Mouse (Mus musculus) C2C12 (cell line): ENCODE data around the gene Myh9. TPM values are rescaled to one million over a fixed set of nuclear protein-coding genes. Genes with fewer than 3 reads are reported as not detected.
A peak's percentile ranks its signal among the peaks of the same experiment; 100 is the strongest.

Source experiments
- H3K27me3 ChIP-seq: one replicate; pipeline ENCODE4 v1.6.1; 2011; ENCODE audit not compliant: control insufficient read depth, insufficient read depth, insufficient read length
- H3K36me3 ChIP-seq: one replicate; pipeline ENCODE4 v1.6.1; 2011; ENCODE audit not compliant: control insufficient read depth, insufficient read depth
- H3K4me3 ChIP-seq: one replicate; pipeline ENCODE4 v1.5.1; 2011; ENCODE audit warnings: mild to moderate bottlenecking, control low read depth; ENCODE audit not compliant: poor library complexity, insufficient read depth, severe bottlenecking
- H3K79me2 ChIP-seq: one replicate; pipeline ENCODE4 v1.6.1; 2011; ENCODE audit not compliant: control insufficient read depth, insufficient read depth
- H3K79me3 ChIP-seq: one replicate; pipeline ENCODE4 v1.6.1; 2011; ENCODE audit warnings: low read depth, control low read depth
- H3ac ChIP-seq: one replicate; pipeline ENCODE3; 2011; ENCODE audit warnings: low read depth; ENCODE audit not compliant: control insufficient read depth, insufficient read length
- CEBPB ChIP-seq: IDR thresholded peaks from one replicate; pipeline ENCODE4 v1.6.1; 2011; ENCODE audit warnings: low read depth, mild to moderate bottlenecking, control low read depth, moderate library complexity
- CTCF ChIP-seq: IDR thresholded peaks from one replicate; pipeline ENCODE4 v1.5.1; 2011; ENCODE audit not compliant: control insufficient read depth, insufficient read depth, insufficient read length
- FOSL1 ChIP-seq: IDR thresholded peaks from one replicate; pipeline ENCODE4 v1.8.0; 2011; ENCODE audit warnings: mild to moderate bottlenecking, low read length; ENCODE audit not compliant: poor library complexity, insufficient read depth, severe bottlenecking
- MAX ChIP-seq: IDR thresholded peaks from one replicate; pipeline ENCODE4 v1.6.1; 2011; ENCODE audit warnings: mild to moderate bottlenecking, control low read depth
- MYOD1 ChIP-seq: IDR thresholded peaks from one replicate; pipeline ENCODE4 v1.6.1; 2011; ENCODE audit warnings: low read depth; ENCODE audit not compliant: control insufficient read depth, insufficient read length
- MYOG ChIP-seq: IDR thresholded peaks from one replicate; pipeline ENCODE4 v1.6.1; 2011; ENCODE audit not compliant: control insufficient read depth, insufficient read length; ENCODE audit errors: extremely low read depth
- USF1 ChIP-seq: IDR thresholded peaks from one replicate; pipeline ENCODE4 v1.6.1; 2011; ENCODE audit warnings: low read depth, mild to moderate bottlenecking, control low read depth, moderate library complexity
- polyA plus RNA-seq: library from polyadenylated mRNA; unstranded; fragments of >200 nt; fragmentation: generic; extraction: Trizol; gene quantifications from one replicate; pipeline ENCODE4 v1.2.1, GENCODE M21; 2012; ENCODE audit warnings: missing spikeins

Gene Myh9
- polyA plus RNA-seq, 1 experiment: 580 TPM

GRCm38 (mm10) chr15:77770942-77771341 is 71.0 kb downstream of the Myh9 start:
- Histone ChIP-seq H3K27me3 (no peaks in the 10 kb centered on the region), H3ac (no peak overlapping the region), H3K79me3 (peaks cover 8% of the 10 kb centered on the region), H3K4me3 (no peak overlapping the region), H3K36me3 (peaks cover 100% of the 10 kb centered on the region), H3K79me2 (peaks cover 75% of the 10 kb centered on the region)
- TF ChIP-seq CEBPB: no peak
- no peak for TF ChIP-seq MYOD1
- no peak for TF ChIP-seq CTCF
- no peak for TF ChIP-seq MYOG
- no peak for TF ChIP-seq USF1

GRCm38 (mm10) chr15:77770341-77770740 is 71.6 kb downstream of the Myh9 start:
- Histone ChIP-seq H3ac (no peak overlapping the region), H3K79me2 (peaks cover 75% of the 10 kb centered on the region), H3K4me3 (no peak overlapping the region), H3K79me3 (peaks cover 8% of the 10 kb centered on the region), H3K36me3 (peaks cover 100% of the 10 kb centered on the region), H3K27me3 (no peaks in the 10 kb centered on the region)
- TF ChIP-seq CTCF: no peak
- TF ChIP-seq MAX: no peak
- TF ChIP-seq USF1: no peak
- TF ChIP-seq CEBPB: no peak
- TF ChIP-seq FOSL1: no peak
- no peak for TF ChIP-seq MYOG
- TF ChIP-seq MYOD1: no peak

- peaks cover 49% of the 10 kb centered on the region for H3K79me2 ChIP-seq
- peaks cover 100% of the 10 kb centered on the region for H3K36me3 ChIP-seq
- no peak overlapping the region for H3K4me3 ChIP-seq
- H3ac ChIP-seq: no peak overlapping the region
- TF ChIP-seq CTCF (no peak), FOSL1 (no peak), MYOD1 (no peak), MYOG (no peak), USF1 (no peak), MAX (no peak), CEBPB (no peak)
- H3K79me3 ChIP-seq: peaks cover 2% of the 10 kb centered on the region
- H3K27me3 ChIP-seq: no peaks in the 10 kb centered on the region
These were observed 75.0 kb downstream of the Myh9 start for GRCm38 (mm10) chr15:77766981-77767380.

- Histone ChIP-seq H3K27me3 (no peaks in the 10 kb centered on the region), H3K79me3 (peaks cover 2% of the 10 kb centered on the region), H3K36me3 (peaks cover 100% of the 10 kb centered on the region), H3K4me3 (no peak overlapping the region), H3K79me2 (peaks cover 37% of the 10 kb centered on the region), H3ac (no peak overlapping the region)
- TF ChIP-seq CTCF (no peak), MYOD1 (peak; percentile 85)
These were observed 76.4 kb downstream of the Myh9 start for GRCm38 (mm10) chr15:77765484-77766093.

GRCm38 (mm10) chr15:77764391-77765006 is 77.5 kb downstream of the Myh9 start:
- Histone ChIP-seq H3K4me3 (no peak overlapping the region), H3K79me3 (peaks cover 2% of the 10 kb centered on the region), H3K36me3 (peaks cover 99% of the 10 kb centered on the region), H3K27me3 (no peaks in the 10 kb centered on the region), H3ac (peak overlapping the region; percentile 10), H3K79me2 (peaks cover 31% of the 10 kb centered on the region)
- TF ChIP-seq MYOD1 (peak; percentile 38), CTCF (no peak), USF1 (no peak)

- TF ChIP-seq MYOG (no peak), MYOD1 (peak; percentile 2)
- Histone ChIP-seq H3K4me3 (no peak overlapping the region), H3K79me2 (peaks cover 31% of the 10 kb centered on the region), H3ac (no peak overlapping the region), H3K79me3 (peaks cover 2% of the 10 kb centered on the region), H3K36me3 (peaks cover 97% of the 10 kb centered on the region), H3K27me3 (no peaks in the 10 kb centered on the region)
These were observed 78.3 kb downstream of the Myh9 start for GRCm38 (mm10) chr15:77763702-77764101.
